Mouse (Mus musculus): ENCODE results near the gene Slc25a12. TPM values are rescaled to one million over a fixed set of nuclear protein-coding genes. Genes with fewer than 3 reads are reported as not detected.

Slc25a12 gene
- polyA plus RNA-seq, 1 experiment from 2014 or later = 31.1 TPM

DNA sequence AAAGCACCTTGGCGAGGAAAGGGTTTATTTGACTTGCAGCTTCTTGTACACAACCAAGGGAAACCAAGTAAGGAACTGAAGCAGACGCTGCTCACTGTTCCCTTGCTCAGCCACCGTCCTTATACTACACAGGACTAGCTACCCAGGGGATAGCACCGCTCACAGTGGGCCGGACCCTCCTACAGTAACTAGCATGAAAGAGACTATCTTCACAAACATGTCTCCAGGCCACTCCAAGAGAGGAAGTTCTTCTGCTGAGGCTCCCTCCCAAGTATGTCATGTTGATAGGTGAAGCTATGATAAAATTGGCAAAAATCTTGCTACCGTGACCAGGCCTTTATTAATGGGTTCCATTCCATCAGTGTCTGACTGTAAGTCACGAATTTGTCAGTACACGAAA, 98.9 kb downstream of the Slc25a12 start:
- H3K27me3 ChIP-seq (replicated peaks) = no peaks in the 10 kb centered on the region
- H3K36me3 ChIP-seq = peaks cover 36% of the 10 kb centered on the region
- peak overlapping the region; percentile 65 for H3K27ac ChIP-seq
- H3K9ac ChIP-seq = no peak overlapping the region
- WGBS (ENCODE audit: insufficient replicate concordance) = 65% methylated on average over 8 of the region's 8 CpGs
- no peak overlapping the region for H3K4me2 ChIP-seq
- H3K4me1 ChIP-seq = peaks cover 34% of the 10 kb centered on the region
- H3K9me3 ChIP-seq (replicated peaks) = no peaks in the 10 kb centered on the region
- H3K4me3 ChIP-seq = no peak overlapping the region
- peak; percentile 51; the same call in 1 of the 2 replicates for ATAC-seq

- no peaks in the 10 kb centered on the region for H3K9me3 ChIP-seq (replicated peaks)
- peaks cover 19% of the 10 kb centered on the region for H3K4me1 ChIP-seq
- H3K9ac ChIP-seq = no peak overlapping the region
- no peaks in the 10 kb centered on the region for H3K27me3 ChIP-seq (replicated peaks)
- 92% methylated on average over 20 of the region's 20 CpGs for WGBS (ENCODE audit: insufficient replicate concordance)
- H3K4me2 ChIP-seq = no peak overlapping the region
- peaks cover 71% of the 10 kb centered on the region for H3K36me3 ChIP-seq
- ATAC-seq = no peak
- H3K27ac ChIP-seq = no peak overlapping the region
- no peak overlapping the region for H3K4me3 ChIP-seq
Measured at GRCm38 (mm10) chr2:71264585-71264984, 103.0 kb downstream of the Slc25a12 start.

GRCm38 (mm10) chr2:71256581-71256980, 111.0 kb downstream of the Slc25a12 start:
- WGBS (ENCODE audit: insufficient replicate concordance) = 90% methylated on average over 7 of the region's 7 CpGs
- Histone ChIP-seq H3K9ac (no peak overlapping the region), H3K36me3 (peaks cover 82% of the 10 kb centered on the region), H3K27ac (no peak overlapping the region), H3K27me3 (replicated peaks) (no peaks in the 10 kb centered on the region), H3K9me3 (replicated peaks) (no peaks in the 10 kb centered on the region), H3K4me2 (no peak overlapping the region), H3K4me1 (peaks cover 13% of the 10 kb centered on the region; the same call in 1 of the 2 replicates), H3K4me3 (no peak overlapping the region)
- no peak for ATAC-seq

GRCm38 (mm10) chr2:71254836-71255235, 112.7 kb downstream of the Slc25a12 start:
- peaks cover 13% of the 10 kb centered on the region; the same call in 1 of the 2 replicates for H3K4me1 ChIP-seq
- H3K36me3 ChIP-seq = peaks cover 84% of the 10 kb centered on the region
- H3K27ac ChIP-seq = no peak overlapping the region
- H3K9ac ChIP-seq = no peak overlapping the region
- ATAC-seq = 0 out of 2 replicates have a peak, but pooled peaks have one; percentile 30
- H3K4me2 ChIP-seq = no peak overlapping the region
- no peaks in the 10 kb centered on the region for H3K27me3 ChIP-seq (replicated peaks)
- WGBS (ENCODE audit: insufficient replicate concordance) = 65% methylated on average over 4 of the region's 4 CpGs
- no peaks in the 10 kb centered on the region for H3K9me3 ChIP-seq (replicated peaks)
- H3K4me3 ChIP-seq = no peak overlapping the region

DNA sequence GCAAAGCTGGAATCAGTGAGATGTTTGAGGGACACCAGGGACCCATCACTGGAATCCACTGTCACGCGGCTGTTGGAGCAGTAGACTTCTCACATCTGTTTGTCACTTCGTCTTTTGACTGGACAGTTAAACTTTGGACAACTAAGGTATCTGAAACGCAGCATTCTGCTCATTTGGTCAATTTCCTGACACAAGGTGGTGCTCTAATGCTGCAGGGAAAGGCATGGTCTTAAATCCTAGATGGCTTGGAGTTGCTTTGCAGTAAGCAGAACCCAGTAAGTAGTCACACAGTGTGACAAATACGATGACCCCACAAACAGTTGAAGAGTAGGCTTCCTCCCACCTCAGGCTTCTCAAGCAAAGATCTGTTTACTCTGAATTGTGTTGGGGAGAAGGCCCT, 116.7 kb downstream of the Slc25a12 start:
- H3K9ac ChIP-seq = no peak overlapping the region
- H3K27ac ChIP-seq = no peak overlapping the region
- H3K4me1 ChIP-seq = peaks cover 18% of the 10 kb centered on the region; the same call in 1 of the 2 replicates
- WGBS (ENCODE audit: insufficient replicate concordance) = 82% methylated on average over 5 of the region's 5 CpGs
- peaks cover 73% of the 10 kb centered on the region for H3K36me3 ChIP-seq
- H3K27me3 ChIP-seq (replicated peaks) = no peaks in the 10 kb centered on the region
- H3K4me3 ChIP-seq = no peak overlapping the region
- no peak overlapping the region for H3K4me2 ChIP-seq
- ATAC-seq = no peak
- H3K9me3 ChIP-seq (replicated peaks) = no peaks in the 10 kb centered on the region

- Histone ChIP-seq H3K9me3 (replicated peaks) (no peaks in the 10 kb centered on the region), H3K9ac (no peak overlapping the region), H3K27ac (no peak overlapping the region), H3K27me3 (replicated peaks) (no peaks in the 10 kb centered on the region), H3K4me2 (no peak overlapping the region), H3K4me3 (no peak overlapping the region), H3K4me1 (peaks cover 4% of the 10 kb centered on the region; the same call in 1 of the 2 replicates), H3K36me3 (peaks cover 65% of the 10 kb centered on the region)
- 26% methylated on average over 3 of the region's 3 CpGs for WGBS (ENCODE audit: insufficient replicate concordance)
- no peak for ATAC-seq
Measured at GRCm38 (mm10) chr2:71248071-71248470, 119.5 kb downstream of the Slc25a12 start.

DNA sequence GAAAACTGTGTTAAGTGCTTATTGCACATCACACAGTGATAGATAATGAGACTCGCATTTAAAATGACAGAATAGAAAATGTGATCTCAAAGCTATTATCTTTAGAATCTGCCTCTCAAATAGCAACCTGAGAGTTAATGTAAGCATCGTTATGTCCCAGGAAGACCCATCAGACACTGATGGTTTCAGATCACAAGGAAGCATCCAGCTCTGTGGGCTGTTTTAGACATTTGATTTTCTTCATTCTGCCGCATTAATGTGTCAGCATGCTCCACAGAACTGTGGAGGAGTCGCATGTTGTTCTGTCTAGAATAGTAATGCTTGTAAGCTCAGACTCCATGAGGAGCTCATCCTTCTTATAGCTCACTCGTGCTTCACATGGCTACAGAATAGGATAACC, 121.5 kb downstream of the Slc25a12 start:
- H3K36me3 ChIP-seq = peaks cover 58% of the 10 kb centered on the region
- H3K27me3 ChIP-seq (replicated peaks) = no peaks in the 10 kb centered on the region
- ATAC-seq = no peak
- H3K4me1 ChIP-seq = peaks cover 4% of the 10 kb centered on the region; the same call in 1 of the 2 replicates
- H3K9ac ChIP-seq = no peak overlapping the region
- H3K9me3 ChIP-seq (replicated peaks) = no peaks in the 10 kb centered on the region
- WGBS (ENCODE audit: insufficient replicate concordance) = 84% methylated on average over 5 of the region's 5 CpGs
- no peak overlapping the region for H3K4me2 ChIP-seq
- no peak overlapping the region for H3K4me3 ChIP-seq
- no peak overlapping the region for H3K27ac ChIP-seq

DNA sequence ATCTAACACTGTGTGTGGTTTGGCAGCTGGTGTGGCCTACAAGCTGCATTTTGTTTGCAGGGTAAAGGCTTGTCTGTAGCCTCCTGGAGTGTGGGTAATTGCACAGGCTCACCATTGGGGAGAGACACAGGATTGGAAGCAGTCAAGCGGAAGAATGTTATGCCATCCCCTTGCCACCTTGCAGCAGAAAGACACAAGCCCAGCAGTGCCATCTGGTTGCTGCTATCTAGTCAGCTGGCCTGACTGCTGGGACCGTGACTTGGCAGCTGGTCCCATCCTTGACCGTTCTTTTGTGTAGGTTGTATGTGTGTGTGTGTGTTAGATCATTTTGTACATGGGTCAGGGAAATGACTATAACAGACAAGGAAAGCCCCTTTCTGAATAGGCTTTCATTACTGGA, 122.1 kb downstream of the Slc25a12 start:
- Histone ChIP-seq H3K4me3 (no peak overlapping the region), H3K27me3 (replicated peaks) (no peaks in the 10 kb centered on the region), H3K4me1 (peaks cover 4% of the 10 kb centered on the region; the same call in 1 of the 2 replicates), H3K9ac (no peak overlapping the region), H3K4me2 (no peak overlapping the region), H3K9me3 (replicated peaks) (no peaks in the 10 kb centered on the region), H3K36me3 (peaks cover 57% of the 10 kb centered on the region), H3K27ac (no peak overlapping the region)
- 86% methylated on average over 3 of the region's 3 CpGs for WGBS (ENCODE audit: insufficient replicate concordance)
- no peak for ATAC-seq

DNA sequence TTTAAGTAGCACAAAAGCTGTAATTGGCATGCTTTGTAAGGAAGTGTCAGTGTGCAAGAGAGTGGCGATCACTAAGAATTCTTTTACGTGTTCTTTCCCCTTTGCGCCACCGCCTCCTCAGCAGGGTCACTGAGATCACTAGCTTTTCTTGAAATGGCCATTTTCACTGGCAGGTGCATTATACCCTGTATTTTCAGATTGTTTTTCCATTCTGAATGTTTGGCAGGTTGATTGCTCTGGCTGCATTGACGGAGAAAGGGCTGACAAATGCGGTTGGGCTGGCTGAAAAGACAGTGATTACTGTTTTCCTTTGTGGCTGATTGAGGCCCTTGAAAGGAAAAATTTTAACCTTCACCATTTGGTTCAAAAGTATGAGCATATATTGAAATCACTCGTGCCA, 122.7 kb downstream of the Slc25a12 start:
- Histone ChIP-seq H3K4me3 (no peak overlapping the region), H3K27me3 (replicated peaks) (no peaks in the 10 kb centered on the region), H3K27ac (no peak overlapping the region), H3K9me3 (replicated peaks) (no peaks in the 10 kb centered on the region), H3K9ac (no peak overlapping the region), H3K4me1 (peaks cover 4% of the 10 kb centered on the region; the same call in 1 of the 2 replicates), H3K36me3 (peaks cover 54% of the 10 kb centered on the region), H3K4me2 (no peak overlapping the region)
- WGBS (ENCODE audit: insufficient replicate concordance) = 87% methylated on average over 7 of the region's 7 CpGs
- no peak for ATAC-seq

DNA sequence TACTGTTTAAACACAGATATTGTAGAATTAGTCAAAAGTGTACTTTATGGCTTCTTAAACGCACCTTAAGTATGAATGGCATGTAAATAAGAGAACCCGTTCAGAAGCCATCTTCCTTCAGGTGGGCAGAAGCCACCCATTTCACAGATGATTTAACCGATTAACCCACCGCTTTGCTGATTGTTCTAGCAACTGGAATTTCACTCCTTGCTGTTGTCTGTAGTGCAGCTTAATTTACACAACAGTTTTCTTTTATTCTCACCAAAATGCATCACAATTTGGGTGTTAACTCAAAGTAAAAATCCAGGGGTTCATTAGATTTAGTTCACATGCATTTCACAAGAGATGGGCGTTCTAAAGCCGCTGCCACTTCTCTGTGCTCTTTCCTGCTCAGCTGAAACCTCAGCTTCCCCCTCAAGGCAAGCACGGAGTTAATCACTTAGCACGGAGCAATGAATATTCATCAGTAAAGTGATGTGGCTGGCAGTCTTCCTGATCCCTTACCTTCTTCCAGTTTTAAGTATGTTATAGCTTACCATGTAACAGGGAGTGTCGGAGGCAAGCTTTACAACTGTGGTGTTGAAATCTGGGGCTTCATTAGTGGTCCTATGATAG, 124.4 kb downstream of the Slc25a12 start:
- peaks cover 4% of the 10 kb centered on the region; the same call in 1 of the 2 replicates for H3K4me1 ChIP-seq
- H3K9ac ChIP-seq = no peak overlapping the region
- H3K9me3 ChIP-seq (replicated peaks) = no peaks in the 10 kb centered on the region
- H3K27ac ChIP-seq = no peak overlapping the region
- WGBS (ENCODE audit: insufficient replicate concordance) = 75% methylated on average over 9 of the region's 9 CpGs
- H3K36me3 ChIP-seq = peaks cover 57% of the 10 kb centered on the region
- ATAC-seq = no peak
- no peak overlapping the region for H3K4me3 ChIP-seq
- no peaks in the 10 kb centered on the region for H3K27me3 ChIP-seq (replicated peaks)
- H3K4me2 ChIP-seq = no peak overlapping the region

DNA sequence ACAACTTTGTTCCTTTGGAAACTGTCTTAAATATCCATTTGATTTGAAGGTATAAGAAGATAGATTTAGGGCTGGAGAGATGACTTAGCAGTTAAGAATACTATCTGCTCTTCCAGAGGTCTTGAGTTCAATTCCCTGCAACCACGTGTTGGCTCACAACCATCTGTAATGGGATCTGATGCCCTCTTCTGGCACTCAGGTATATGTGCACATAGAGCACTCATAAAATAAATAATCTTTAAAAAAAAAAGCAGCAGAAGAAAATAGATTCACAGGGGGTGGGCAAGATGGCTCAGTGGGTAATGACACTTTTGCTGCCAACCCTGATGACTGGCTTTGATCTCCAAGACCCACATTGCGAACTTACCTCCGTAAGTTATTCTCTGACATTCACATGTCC, 125.4 kb downstream of the Slc25a12 start:
- H3K27ac ChIP-seq = no peak overlapping the region
- H3K4me1 ChIP-seq = no peaks in the 10 kb centered on the region
- no peak for ATAC-seq
- no peak overlapping the region for H3K4me3 ChIP-seq
- no peak overlapping the region for H3K9ac ChIP-seq
- H3K4me2 ChIP-seq = no peak overlapping the region
- H3K36me3 ChIP-seq = peaks cover 55% of the 10 kb centered on the region
- WGBS (ENCODE audit: insufficient replicate concordance) = 80% methylated on average over 3 of the region's 3 CpGs
- H3K27me3 ChIP-seq (replicated peaks) = no peaks in the 10 kb centered on the region
- H3K9me3 ChIP-seq (replicated peaks) = no peaks in the 10 kb centered on the region

DNA sequence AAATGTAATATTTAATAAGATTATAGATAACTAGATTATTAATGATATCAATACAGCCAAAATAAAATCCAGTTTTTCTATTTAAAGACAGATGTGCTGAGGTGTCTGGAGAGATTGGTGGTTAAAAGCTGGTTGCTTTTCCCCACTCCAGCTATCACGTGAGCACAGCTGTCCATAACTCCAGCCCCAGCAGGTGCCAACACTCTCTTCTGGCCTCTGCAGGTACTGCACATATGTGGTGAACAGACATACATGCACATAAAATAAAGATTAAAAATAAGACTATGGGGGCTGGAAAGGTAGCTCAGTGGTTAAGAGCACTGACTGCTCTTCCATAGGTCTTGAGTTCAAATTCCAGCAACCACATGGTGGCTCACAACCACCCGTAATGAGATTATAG, 126.0 kb downstream of the Slc25a12 start:
- no peaks in the 10 kb centered on the region for H3K27me3 ChIP-seq (replicated peaks)
- ATAC-seq = no peak
- no peaks in the 10 kb centered on the region for H3K9me3 ChIP-seq (replicated peaks)
- peaks cover 53% of the 10 kb centered on the region for H3K36me3 ChIP-seq
- H3K9ac ChIP-seq = no peak overlapping the region
- H3K4me3 ChIP-seq = no peak overlapping the region
- H3K27ac ChIP-seq = no peak overlapping the region
- H3K4me1 ChIP-seq = no peaks in the 10 kb centered on the region
- WGBS (ENCODE audit: insufficient replicate concordance) = 76% methylated on average over 2 of the region's 2 CpGs
- H3K4me2 ChIP-seq = no peak overlapping the region
